Mouse (Mus musculus): Measurements from ENCODE around the gene Aamdc. TPM values are rescaled to one million over a fixed set of nuclear protein-coding genes. Genes with fewer than 3 reads are reported as not detected.

The Aamdc gene
- total RNA-seq, 2 experiments from 2014 or later: 32.2 to 40.7 TPM

GRCm38 (mm10) chr7:97514786-97515185 is 64.5 kb downstream of the Aamdc start:
- DNase-seq: no peak

- DNase-seq: no peak
Observed at GRCm38 (mm10) chr7:97500555-97501209, 78.6 kb downstream of the Aamdc start.

Other genes starting within 250 kb of the Aamdc start
- gene Usp35, start 247.5 kb downstream of the Aamdc start, total RNA-seq (2021): 1 to 10 TPM; 4.9 to 8.7 TPM
- gene Kctd21, start 247.2 kb downstream of the Aamdc start, total RNA-seq (2021): 10 to 100 TPM in 1 of 2 experiments, 1 to 10 TPM in 1; 7.8 to 11.3 TPM
- 10 to 100 TPM; 14.0 to 21.1 TPM for gene Alg8, start 207.9 kb downstream of the Aamdc start, total RNA-seq (2021)
- 100 to 1,000 TPM; 306 to 313 TPM for gene Ndufc2, start 179.5 kb downstream of the Aamdc start, total RNA-seq (2021)
- gene Thrsp, start 161.8 kb downstream of the Aamdc start, total RNA-seq (2021): 1,000 to 10,000 TPM in 1 of 2 experiments, 100 to 1,000 TPM in 1; 749 to 1,266 TPM
- 1 to 10 TPM; 2.3 to 3.7 TPM for gene Kctd14, start 128.2 kb downstream of the Aamdc start, total RNA-seq (2021)
- 10 to 100 TPM; 62.6 to 64.1 TPM for gene Ints4, start 98.5 kb downstream of the Aamdc start, total RNA-seq (2021)
- 10 to 100 TPM; 25.8 to 30.5 TPM for gene Rsf1, start 392 bp upstream of the Aamdc start, total RNA-seq (2021)
- 10 to 100 TPM; 55.6 to 58.4 TPM for gene Clns1a, start 117.1 kb upstream of the Aamdc start, total RNA-seq (2021)
- gene Aqp11, start 158.8 kb upstream of the Aamdc start, total RNA-seq (2021): 1 to 10 TPM; 2.9 to 3.8 TPM
- gene Pak1, start 209.0 kb upstream of the Aamdc start, total RNA-seq (2021): 10 to 100 TPM; 18.8 to 25.0 TPM